Mouse (Mus musculus) thymus, adult 2 months (tissue): ENCODE measurements around the gene Tmprss9.

Experiments
- CTCF ChIP-seq: fragments of 200-500 bp; IDR thresholded peaks from 2 replicates; pipeline ENCODE4 v1.5.1; 2012; ENCODE audit warnings: mild to moderate bottlenecking, control low read depth, low read length, moderate library complexity, borderline replicate concordance; ENCODE audit not compliant: control insufficient read depth, poor library complexity, insufficient read depth; ENCODE audit errors: extremely low read depth
- POLR2A ChIP-seq: fragments of 200-500 bp; IDR thresholded peaks from 2 replicates; pipeline ENCODE4 v1.6.1; 2012; ENCODE audit warnings: mild to moderate bottlenecking, low read length, control low read depth, moderate library complexity; ENCODE audit not compliant: control insufficient read depth, poor library complexity, insufficient read depth; ENCODE audit errors: extremely low read depth

GRCm38 (mm10) chr10:80903282-80903681 is 31.6 kb downstream of the Tmprss9 start:
- no peak for TF ChIP-seq POLR2A
- no peak for TF ChIP-seq CTCF
